Mouse (Mus musculus): ENCODE measurements around the gene Lrrc38. TPM values are rescaled to one million over a fixed set of nuclear protein-coding genes. Genes with fewer than 3 reads are reported as not detected.

Gene Lrrc38
- polyA plus RNA-seq, 1 experiment from 2014 or later = 0.41 TPM

DNA sequence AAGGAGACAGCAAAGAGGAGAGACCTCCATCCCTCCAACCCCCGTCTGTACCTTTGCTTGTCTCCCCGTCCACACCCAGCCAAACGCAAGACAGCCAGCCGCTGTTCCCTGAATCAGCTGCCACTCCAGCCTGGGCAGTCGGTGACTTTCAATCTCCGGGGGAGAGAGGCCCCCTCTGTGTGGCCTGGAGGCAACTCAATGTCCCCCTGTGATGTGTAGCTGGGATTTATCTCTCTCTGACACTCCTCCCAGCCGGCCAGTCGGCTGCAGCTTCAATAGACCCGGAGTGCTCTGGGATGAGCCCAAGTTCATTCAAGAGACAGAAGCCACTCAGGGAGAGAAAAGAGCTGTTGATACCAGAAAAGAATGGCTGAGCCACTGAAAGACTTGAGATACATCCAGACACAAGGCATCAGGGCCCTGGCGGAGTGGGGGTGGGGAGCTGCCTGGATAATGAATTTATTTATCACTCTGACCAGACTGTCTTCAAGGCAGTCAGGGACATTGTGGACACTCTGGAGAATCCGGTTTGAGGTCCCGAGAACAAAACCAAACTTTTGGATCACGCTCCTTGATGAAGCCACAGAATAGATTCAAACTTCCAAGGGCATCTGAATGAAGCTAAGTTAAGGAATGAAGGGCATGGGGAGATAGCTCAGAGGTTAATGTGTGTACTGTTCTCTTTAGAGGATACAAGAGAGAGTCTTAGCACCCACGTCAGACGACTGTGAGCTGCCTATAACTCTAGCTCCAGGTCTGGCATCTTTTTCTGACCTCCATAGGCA is 30.6 kb downstream of the Lrrc38 start:
- Histone ChIP-seq H3K4me2 (ENCODE audit: low read depth, low read length) (no peak overlapping the region), H3K4me3 (ENCODE audit: low read length) (no peak overlapping the region), H3K4me1 (ENCODE audit: control insufficient read depth, insufficient read depth, low read length) (no peaks in the 10 kb centered on the region), H3K27me3 (ENCODE audit: control insufficient read depth, insufficient read depth, low read length) (peaks cover 6% of the 10 kb centered on the region; the same call in 1 of the 2 replicates), H3K36me3 (ENCODE audit: control insufficient read depth, insufficient read depth) (no peaks in the 10 kb centered on the region), H3K9ac (ENCODE audit: low read length) (no peak overlapping the region), H3K9me3 (replicated peaks; ENCODE audit: control insufficient read depth, low read length) (no peaks in the 10 kb centered on the region), H3K27ac (ENCODE audit: low read length) (no peak overlapping the region)
- ATAC-seq (replicated peaks; ENCODE audit: extremely low read depth, insufficient read depth, low FRiP score) = no peak
- WGBS = 32% methylated on average over 15 of the region's 15 CpGs

DNA sequence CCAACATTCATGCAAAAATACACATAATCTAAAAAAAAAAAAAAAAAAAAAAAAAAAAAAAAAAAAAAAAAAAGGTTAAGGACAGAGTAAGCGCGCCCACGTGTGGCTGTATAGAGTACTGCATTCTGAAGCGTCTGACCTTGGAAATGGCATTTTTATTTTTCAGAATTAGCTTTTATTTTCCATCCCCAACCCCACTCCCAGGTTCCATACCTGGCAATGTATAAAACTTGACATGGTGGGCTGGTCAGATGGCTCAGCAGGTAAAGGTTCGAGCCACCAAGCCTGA is 31.1 kb downstream of the Lrrc38 start:
- Histone ChIP-seq H3K9ac (ENCODE audit: low read length) (no peak overlapping the region), H3K27ac (ENCODE audit: low read length) (no peak overlapping the region), H3K4me1 (ENCODE audit: control insufficient read depth, insufficient read depth, low read length) (no peaks in the 10 kb centered on the region), H3K4me3 (ENCODE audit: low read length) (no peak overlapping the region), H3K27me3 (ENCODE audit: control insufficient read depth, insufficient read depth, low read length) (peaks cover 6% of the 10 kb centered on the region; the same call in 1 of the 2 replicates), H3K4me2 (ENCODE audit: low read depth, low read length) (no peak overlapping the region), H3K9me3 (replicated peaks; ENCODE audit: control insufficient read depth, low read length) (no peaks in the 10 kb centered on the region), H3K36me3 (ENCODE audit: control insufficient read depth, insufficient read depth) (no peaks in the 10 kb centered on the region)
- WGBS = 0% methylated on average over 5 of the region's 5 CpGs
- ATAC-seq (replicated peaks; ENCODE audit: extremely low read depth, insufficient read depth, low FRiP score) = no peak

DNA sequence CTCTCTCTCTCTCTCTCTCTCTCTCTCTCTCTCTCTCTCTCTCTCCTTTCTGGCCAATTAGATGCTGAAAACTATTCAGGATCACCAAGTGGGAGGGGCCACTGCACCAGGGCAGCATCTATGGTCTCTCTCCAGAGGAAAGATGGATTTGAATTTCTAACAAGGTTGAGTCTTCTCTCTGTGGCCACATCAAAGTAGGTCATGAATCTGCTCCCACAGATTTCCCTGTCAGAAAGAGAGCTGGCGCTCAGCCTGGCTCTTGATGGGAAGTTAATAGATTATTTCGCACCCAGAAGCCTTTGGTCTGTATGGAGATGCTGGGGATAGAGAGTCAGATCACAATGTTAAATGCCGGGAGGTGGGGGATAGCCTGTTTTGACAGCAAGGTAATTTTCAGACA is 32.6 kb downstream of the Lrrc38 start:
- no peak for ATAC-seq (replicated peaks; ENCODE audit: extremely low read depth, insufficient read depth, low FRiP score)
- no peaks in the 10 kb centered on the region for H3K4me1 ChIP-seq (ENCODE audit: control insufficient read depth, insufficient read depth, low read length)

DNA sequence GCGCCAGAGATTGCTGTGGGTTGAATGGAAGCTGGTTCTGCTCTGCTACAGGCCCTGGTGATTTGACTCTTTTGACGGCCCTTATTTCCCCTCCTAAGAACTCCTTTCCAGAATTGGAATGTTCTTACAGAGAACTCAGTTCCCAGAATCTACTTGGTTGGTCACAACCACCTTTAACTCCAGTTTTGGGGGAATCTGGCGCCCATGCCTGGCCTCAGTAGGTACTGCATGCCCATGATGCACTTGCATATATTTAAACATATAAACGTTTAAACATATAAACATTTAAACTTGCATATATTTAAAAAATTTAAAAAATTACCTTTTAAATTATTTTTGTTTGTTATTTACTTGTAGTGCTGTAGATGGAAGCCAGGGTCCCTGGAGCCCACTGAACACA is 34.1 kb downstream of the Lrrc38 start:
- Histone ChIP-seq H3K4me1 (ENCODE audit: control insufficient read depth, insufficient read depth, low read length) (no peaks in the 10 kb centered on the region), H3K27ac (ENCODE audit: low read length) (no peak overlapping the region), H3K4me3 (ENCODE audit: low read length) (no peak overlapping the region), H3K27me3 (ENCODE audit: control insufficient read depth, insufficient read depth, low read length) (peaks cover 4% of the 10 kb centered on the region; the same call in 1 of the 2 replicates), H3K9ac (ENCODE audit: low read length) (no peak overlapping the region), H3K4me2 (ENCODE audit: low read depth, low read length) (no peak overlapping the region), H3K9me3 (replicated peaks; ENCODE audit: control insufficient read depth, low read length) (no peaks in the 10 kb centered on the region), H3K36me3 (ENCODE audit: control insufficient read depth, insufficient read depth) (no peaks in the 10 kb centered on the region)
- ATAC-seq (replicated peaks; ENCODE audit: extremely low read depth, insufficient read depth, low FRiP score) = no peak
- whole genome bisulfite sequencing = 36% methylated on average over 4 of the region's 4 CpGs

More for the DNA sequence above, 32.6 kb downstream of the Lrrc38 start:
- H3K27me3 ChIP-seq (ENCODE audit: control insufficient read depth, insufficient read depth, low read length) = peaks cover 6% of the 10 kb centered on the region; the same call in 1 of the 2 replicates
- no peak overlapping the region for H3K9ac ChIP-seq (ENCODE audit: low read length)
- H3K36me3 ChIP-seq (ENCODE audit: control insufficient read depth, insufficient read depth) = no peaks in the 10 kb centered on the region
- no peak overlapping the region for H3K27ac ChIP-seq (ENCODE audit: low read length)
- H3K4me3 ChIP-seq (ENCODE audit: low read length) = no peak overlapping the region
- H3K4me2 ChIP-seq (ENCODE audit: low read depth, low read length) = no peak overlapping the region
- WGBS = 75% methylated on average over 3 of the region's 3 CpGs
- H3K9me3 ChIP-seq (replicated peaks; ENCODE audit: control insufficient read depth, low read length) = no peaks in the 10 kb centered on the region

DNA sequence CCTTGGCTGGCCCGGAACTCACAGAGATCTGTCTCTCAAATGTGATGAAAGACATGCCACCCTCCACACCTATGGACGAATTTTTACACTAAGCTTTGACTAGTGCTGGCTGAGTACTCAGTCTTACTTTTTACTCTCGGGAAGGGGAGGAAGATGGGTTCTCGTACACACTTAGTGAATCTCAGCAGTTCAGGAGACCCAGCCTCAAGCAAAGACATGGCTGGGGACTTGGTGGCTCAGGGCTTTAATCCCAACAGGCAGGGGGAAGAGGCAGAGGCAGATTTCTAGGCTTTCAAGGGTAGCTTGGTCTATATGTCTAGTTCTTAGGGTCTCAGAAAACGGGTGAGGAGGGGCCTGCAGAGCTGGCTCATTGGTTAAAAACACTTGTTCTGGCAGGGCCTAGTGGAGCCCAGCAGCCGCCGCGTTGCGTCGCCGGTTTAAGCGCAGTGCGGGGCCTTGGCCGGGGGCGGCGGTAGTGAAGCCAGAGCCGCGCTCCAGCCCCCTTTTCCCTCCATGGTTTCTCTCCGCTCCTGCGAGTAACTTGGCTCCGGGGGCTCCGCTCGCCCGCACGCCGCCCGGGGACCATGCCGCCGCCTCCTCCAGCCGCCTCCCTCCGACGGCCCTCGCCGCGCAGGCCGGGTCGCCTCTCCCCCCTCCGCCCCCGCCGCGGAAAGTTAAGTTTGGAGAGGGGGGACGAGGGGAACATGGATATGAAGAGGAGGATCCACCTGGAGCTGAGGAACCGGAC is 39.6 kb downstream of the Lrrc38 start:
- Histone ChIP-seq H3K4me3 (ENCODE audit: low read length) (peak overlapping the region; percentile 50), H3K27me3 (ENCODE audit: control insufficient read depth, insufficient read depth, low read length) (no peaks in the 10 kb centered on the region), H3K4me2 (ENCODE audit: low read depth, low read length) (peak overlapping the region; percentile 70), H3K9me3 (replicated peaks; ENCODE audit: control insufficient read depth, low read length) (peaks cover 2% of the 10 kb centered on the region; the same call in 1 of the 2 replicates), H3K27ac (ENCODE audit: low read length) (no peak overlapping the region), H3K4me1 (ENCODE audit: control insufficient read depth, insufficient read depth, low read length) (no peaks in the 10 kb centered on the region), H3K9ac (ENCODE audit: low read length) (peak overlapping the region; percentile 55), H3K36me3 (ENCODE audit: control insufficient read depth, insufficient read depth) (no peaks in the 10 kb centered on the region)
- peak; percentile 63 for ATAC-seq (replicated peaks; ENCODE audit: extremely low read depth, insufficient read depth, low FRiP score)
- 7% methylated on average over 32 of the region's 43 CpGs for WGBS

DNA sequence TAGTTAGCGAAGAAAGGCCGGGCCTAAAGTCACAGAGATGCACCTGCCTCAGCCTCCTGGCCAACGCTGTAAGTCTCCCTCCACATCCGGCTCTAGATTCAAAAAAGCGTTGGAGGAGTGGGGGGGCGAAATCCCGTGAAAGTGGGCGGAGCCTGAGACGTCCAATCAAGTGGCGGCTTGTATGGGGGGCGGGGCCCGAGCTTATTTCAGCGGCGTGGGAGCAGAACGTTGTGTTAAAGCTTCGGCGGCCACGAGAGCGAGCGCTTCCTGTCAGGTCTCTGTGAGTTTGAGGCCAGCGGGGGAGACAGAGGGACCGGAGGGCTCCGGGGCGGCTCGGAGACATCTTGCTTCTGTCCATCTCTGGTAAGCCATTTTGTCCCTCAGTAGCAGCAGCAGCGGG is 44.6 kb downstream of the Lrrc38 start, which contains the start of gene Pramel1:
Gene Pramel1 (plus strand): TSS at position 248 of the 400 bp plus-strand sequence.
- no peaks in the 10 kb centered on the region for H3K27me3 ChIP-seq (ENCODE audit: control insufficient read depth, insufficient read depth, low read length)
- 66% methylated on average over 26 of the region's 26 CpGs for WGBS
- no peak within 1 kb of the TSS for H3K4me3 ChIP-seq (ENCODE audit: low read length)
- H3K9ac ChIP-seq (ENCODE audit: low read length) = no peak within 1 kb of the TSS
- H3K36me3 ChIP-seq (ENCODE audit: control insufficient read depth, insufficient read depth) = no peaks in the 10 kb centered on the region
- no peak for ATAC-seq (replicated peaks; ENCODE audit: extremely low read depth, insufficient read depth, low FRiP score)
- H3K4me1 ChIP-seq (ENCODE audit: control insufficient read depth, insufficient read depth, low read length) = no peaks in the 10 kb centered on the region
- H3K4me2 ChIP-seq (ENCODE audit: low read depth, low read length) = no peak within 1 kb of the TSS
- H3K27ac ChIP-seq (ENCODE audit: low read length) = no peak within 1 kb of the TSS
- peaks cover 2% of the 10 kb centered on the region; the same call in 1 of the 2 replicates for H3K9me3 ChIP-seq (replicated peaks; ENCODE audit: control insufficient read depth, low read length)

DNA sequence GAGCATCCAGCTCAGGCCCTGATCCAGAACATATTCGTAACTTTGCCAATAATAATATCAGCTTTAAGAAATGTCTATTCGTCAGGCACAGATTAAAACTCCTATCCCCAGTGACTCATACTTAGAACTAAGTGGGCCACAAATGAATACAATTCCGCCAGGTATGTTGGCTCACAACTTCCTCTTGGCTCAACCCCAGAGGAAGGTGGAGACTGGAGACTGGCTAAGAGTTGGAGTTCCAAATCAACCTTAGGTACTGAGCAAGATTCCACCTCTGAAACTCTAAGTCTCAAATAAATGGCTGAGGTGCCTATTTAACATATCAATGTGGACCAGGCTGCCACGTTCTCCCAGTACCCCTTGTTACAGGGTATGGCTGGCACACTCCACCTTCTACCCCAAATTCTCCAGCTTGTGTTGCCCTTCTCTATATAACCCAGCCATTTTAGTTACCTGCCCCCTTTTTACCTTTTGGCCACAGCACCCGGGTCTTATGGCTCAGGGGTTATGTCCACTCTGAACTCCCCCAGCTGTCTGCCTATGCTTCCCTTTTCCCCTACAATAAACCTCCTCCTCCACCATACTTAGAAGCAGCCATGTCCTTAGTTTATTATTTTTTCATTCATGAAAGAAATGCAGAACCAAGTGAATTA is 62.1 kb downstream of the Lrrc38 start:
- H3K9ac ChIP-seq (ENCODE audit: low read length) = peak overlapping the region; percentile 76
- H3K4me3 ChIP-seq (ENCODE audit: low read length) = peak overlapping the region; percentile 87
- peaks cover 23% of the 10 kb centered on the region for H3K36me3 ChIP-seq (ENCODE audit: control insufficient read depth, insufficient read depth)
- H3K9me3 ChIP-seq (replicated peaks; ENCODE audit: control insufficient read depth, low read length) = peaks cover 7% of the 10 kb centered on the region; the same call in 1 of the 2 replicates
- peaks cover 6% of the 10 kb centered on the region for H3K4me1 ChIP-seq (ENCODE audit: control insufficient read depth, insufficient read depth, low read length)
- ATAC-seq (replicated peaks; ENCODE audit: extremely low read depth, insufficient read depth, low FRiP score) = no peak
- peak overlapping the region; percentile 76 for H3K4me2 ChIP-seq (ENCODE audit: low read depth, low read length)
- 62% methylated on average over 5 of the region's 5 CpGs for WGBS
- H3K27me3 ChIP-seq (ENCODE audit: control insufficient read depth, insufficient read depth, low read length) = no peaks in the 10 kb centered on the region
- no peak overlapping the region for H3K27ac ChIP-seq (ENCODE audit: low read length)

DNA sequence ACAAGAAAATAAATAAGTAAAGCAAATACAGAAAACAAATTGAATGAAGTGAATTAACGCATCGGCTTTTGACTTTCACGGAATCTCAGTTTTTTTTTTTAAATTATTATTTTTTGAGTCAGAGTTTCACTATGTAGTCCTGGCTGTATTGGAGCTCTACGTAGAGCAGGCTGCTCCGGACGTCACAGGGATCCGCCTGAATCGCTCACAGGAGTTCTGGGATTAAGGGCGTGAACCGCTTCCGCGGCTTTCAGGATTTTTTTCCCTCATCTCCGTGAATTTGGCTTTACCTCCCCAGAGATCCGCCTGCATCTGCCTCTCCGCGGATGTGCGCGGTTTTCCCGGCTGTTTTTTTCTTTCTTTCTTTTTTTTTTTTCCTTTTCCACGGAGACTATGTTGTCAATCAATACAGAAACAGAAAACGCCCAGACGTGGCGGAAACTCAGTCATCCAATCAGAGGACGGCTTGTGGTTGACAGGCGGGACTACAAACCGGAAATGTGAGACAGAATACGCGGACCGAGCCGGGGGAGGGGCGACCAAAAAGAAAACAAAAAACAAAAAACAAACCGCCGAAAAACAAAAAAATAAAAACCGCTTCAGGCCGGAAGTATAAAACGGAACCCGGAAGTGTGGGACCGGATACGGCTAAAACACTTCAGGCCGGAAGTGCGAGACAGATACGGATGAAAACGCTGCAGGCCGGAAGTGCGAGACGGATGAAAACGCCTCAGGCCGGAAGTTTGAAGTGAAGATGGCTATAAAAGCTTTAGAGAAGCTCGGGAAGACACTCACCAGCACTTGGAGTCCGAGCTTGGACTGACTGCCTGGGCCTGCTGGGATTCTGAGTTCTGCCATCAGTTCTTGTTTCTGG is 62.9 kb downstream of the Lrrc38 start, which contains the start of gene Pramef8:
Gene Pramef8 (plus strand): TSS at position 208 of the 874 bp plus-strand sequence.
- Histone ChIP-seq H3K9ac (ENCODE audit: low read length) (peak within 1 kb of the TSS; percentile 76), H3K9me3 (replicated peaks; ENCODE audit: control insufficient read depth, low read length) (peaks cover 7% of the 10 kb centered on the region; the same call in 1 of the 2 replicates), H3K4me1 (ENCODE audit: control insufficient read depth, insufficient read depth, low read length) (peaks cover 6% of the 10 kb centered on the region), H3K27me3 (ENCODE audit: control insufficient read depth, insufficient read depth, low read length) (no peaks in the 10 kb centered on the region), H3K36me3 (ENCODE audit: control insufficient read depth, insufficient read depth) (peaks cover 31% of the 10 kb centered on the region), H3K27ac (ENCODE audit: low read length) (peak within 1 kb of the TSS; percentile 89), H3K4me3 (ENCODE audit: low read length) (peak within 1 kb of the TSS; percentile 87), H3K4me2 (ENCODE audit: low read depth, low read length) (peak within 1 kb of the TSS; percentile 77)
- under 1% methylated on average over 50 of the region's 50 CpGs for WGBS
- peak; percentile 92 for ATAC-seq (replicated peaks; ENCODE audit: extremely low read depth, insufficient read depth, low FRiP score)

Measured in heart, embryonic 16.5 days (tissue).